Mouse (Mus musculus): ENCODE measurements around the gene Eif3j1.
A peak's percentile ranks its signal among the peaks of the same experiment; 100 is the strongest.
"Not testable (repeated sequence)": the region's sequence is repeated elsewhere in the genome, so short reads cannot be mapped to it uniquely, and the experiment has no call there.

Eif3j1 gene

DNA sequence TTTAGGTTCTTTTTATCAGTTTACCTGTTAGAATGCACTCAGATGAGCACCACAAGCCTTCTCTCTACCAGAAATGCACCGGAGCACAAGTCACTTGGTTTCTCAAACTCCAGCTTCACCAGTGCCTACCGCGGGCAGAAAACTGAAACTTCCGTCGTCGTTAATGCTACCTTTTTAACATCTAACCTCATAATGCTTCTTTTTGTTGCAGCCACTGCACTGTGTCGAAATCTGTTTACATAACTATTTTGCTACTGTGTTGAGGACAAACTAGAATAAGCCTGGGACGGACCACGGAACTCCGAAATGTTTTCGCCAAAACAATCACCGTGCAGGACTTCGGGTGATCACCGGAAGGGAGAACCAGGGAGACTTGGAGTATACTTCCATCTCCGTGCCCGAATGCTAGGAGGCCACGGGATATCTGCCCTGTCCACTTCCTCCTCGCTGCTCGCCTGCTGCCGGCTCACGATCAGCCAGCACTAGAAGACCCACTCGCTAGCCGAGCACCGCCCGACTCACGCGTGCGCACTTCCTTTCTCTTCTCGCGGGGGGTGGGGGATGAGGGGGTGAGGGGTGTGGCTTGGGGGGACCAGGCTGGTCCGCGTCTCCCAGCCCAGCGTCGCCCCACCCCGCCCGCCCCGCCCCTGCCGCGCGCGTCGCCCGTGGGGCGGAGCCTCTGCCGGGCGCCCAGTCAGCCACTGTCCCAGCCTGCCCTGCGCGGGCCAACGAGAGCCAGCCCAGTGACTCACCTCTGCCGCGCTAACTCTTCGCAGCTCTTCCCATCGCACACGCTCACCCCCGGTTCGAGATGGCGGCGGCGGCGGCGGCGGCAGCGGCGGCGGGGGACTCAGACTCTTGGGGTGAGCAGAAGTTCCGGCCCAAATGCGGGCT lies at the start of gene Eif3j1:
Gene Eif3j1, plus strand, starts transcription at position 685 of the 894 bp plus-strand sequence.
- DNase-seq: peak; percentile 95

DNA sequence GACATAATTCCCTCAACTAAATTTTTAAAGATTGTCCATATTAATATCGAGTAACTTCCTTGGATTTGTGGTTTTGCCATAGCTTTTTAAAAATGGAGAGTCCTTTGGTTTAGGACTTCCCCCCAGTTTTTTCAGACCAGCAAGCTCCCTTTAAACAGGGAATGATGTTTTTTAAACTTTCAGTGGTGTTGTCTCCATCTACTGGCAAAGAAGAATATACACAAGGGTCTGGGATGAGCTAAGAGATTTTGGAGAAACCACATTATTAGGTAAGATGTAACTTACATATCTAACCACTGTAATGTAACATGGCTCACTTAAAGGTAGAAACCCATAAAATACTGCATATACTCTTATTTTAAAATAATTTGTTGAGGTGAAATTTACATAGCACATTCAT lies 32.6 kb upstream of the Eif3j1 start:
- peak; percentile 18 for DNase-seq

DNA sequence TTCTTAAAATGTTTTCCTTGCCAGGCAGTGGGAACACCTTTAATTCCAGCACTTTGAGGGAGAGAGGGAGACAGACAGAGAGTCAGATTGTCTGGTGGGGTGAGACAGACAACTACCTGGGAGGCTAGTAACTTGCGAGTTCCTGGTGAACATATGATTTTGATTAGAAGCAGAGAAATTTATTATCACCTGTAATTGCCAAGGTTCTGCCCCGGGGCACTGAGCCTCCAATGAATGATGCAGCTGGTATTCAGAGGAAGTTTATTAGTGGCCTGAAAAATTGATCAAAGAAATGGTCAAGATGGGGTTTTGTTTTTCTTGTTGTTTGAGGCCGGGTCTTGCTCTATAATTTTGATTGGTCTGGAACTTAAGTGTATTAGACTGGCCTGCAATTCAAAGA lies 19.5 kb upstream of the Eif3j1 start:
- DNase-seq: no peak

DNA sequence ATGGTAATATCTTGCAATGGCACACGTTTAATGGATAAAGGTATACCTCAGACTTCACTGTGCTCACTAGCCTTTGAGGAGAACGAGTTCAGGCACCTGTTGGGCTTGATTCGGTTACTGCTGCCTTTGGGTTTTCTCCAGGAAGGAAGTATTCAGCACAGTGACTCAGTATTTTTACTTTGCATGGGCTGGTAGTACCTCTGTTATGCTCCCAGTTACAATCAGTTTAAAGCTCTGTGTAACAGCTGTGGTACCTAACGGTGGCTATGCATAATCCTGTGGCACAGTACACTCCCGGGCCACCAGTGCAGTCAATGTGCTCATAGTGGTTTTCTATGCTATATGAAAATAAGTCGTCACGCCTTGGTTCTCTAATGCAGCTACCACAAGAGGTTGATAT lies 16.9 kb upstream of the Eif3j1 start:
- DNase-seq: no peak

DNA sequence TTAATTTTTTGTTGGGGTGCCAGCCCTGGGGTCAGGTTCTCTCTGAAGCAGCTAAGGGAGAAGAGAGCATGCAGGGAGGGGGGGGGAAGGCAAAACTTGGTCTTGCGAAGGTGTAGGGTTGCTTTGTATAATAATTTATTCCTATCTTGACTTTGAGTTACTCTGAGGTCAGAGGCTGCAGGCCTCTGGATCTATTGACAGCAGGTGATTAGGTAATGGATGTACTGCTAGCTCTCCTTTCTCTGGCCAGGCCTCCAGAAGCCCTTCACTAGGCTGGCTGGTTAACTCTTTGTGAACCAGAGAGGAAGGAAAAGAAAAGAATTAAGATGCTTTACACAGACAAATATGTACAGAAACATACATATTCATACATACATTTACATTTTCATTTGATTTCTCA lies 9.6 kb upstream of the Eif3j1 start:
- no peak for DNase-seq

DNA sequence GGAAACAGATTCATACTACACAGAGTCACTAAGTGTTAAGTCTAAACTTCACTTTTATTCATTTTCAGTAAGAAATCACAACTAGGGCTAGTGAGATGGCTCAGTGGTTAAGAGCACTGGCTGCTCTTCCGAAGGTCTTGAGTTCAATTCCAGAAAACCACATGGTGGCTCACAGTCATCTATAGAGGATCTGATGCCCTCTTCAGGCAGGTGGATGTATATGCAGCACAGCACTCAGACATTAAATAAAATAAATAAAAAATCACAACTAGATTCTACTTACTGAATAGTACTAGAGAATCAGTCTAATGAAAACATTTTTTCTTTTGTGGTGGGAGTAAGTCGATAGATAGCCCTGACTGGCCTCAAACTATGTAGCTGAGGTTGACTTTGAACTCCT lies 6.1 kb upstream of the Eif3j1 start:
- peak; percentile 26 for DNase-seq

- DNase-seq: not testable (repeated sequence)
Observed at GRCm38 (mm10) chr2:122027091-122027490, 1.3 kb upstream of the Eif3j1 start.

DNA sequence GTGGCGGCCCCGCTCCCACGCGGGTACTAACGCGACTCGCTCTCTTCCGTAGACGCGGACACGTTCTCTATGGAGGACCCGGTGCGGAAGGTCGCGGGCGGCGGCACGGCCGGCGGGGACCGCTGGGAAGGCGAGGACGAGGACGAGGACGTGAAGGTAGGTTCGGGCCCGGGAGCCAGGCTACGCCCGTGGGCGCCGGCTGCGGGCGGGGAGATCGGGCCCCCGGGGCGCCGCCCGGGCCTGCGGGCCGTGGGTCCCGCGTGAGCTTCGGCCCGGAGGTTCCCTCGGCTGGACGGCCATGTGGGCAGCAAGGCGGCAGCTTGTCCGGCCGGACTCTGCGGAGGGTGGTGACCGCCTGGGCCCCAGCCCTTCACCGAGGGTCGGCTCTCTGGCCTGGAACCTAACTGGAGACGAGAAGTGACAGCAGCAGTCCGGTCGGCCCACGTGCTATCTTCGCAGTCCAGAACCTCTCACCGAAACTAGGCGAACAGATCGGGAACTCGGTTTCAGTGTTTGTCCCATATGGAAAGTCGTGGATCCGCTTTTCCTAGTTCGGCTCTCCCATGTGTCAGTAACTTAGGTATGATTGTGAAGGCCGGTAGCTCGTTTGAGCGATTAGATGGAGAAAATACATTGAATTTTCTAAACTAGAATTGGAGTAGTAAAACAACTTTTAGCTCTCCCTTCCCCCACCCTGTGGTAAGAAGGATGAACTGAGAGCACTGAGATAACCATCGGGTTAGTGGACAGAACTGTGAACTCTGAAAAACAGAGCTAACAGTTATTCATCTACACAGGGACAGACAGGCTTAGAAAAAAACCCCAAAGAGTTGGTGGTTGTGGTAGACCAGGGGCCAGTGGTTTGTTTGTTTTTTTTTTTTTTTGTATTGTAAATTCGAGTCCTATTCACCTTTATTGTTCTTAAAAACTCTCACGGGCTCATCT lies 682 bp downstream of the Eif3j1 start:
- DNase-seq: peak; percentile 51

DNA sequence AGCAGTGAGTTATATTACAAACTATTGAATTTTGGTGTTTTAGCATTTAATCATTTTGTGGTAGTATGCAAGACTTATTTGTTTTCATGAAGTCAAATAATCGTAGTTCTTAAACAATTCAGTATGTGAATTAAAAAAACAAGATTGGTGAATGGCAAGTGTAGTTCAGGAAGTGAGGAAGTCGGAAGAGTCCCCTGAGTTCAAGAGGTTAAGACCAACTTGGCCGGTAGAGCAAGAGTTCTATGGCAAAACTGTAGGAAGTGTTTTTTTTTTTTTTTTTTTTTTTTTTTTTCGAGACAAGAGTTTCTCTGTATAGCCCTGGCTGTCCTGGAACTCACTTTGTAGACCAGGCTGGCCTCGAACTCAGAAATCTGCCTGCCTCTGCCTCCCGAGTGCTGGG lies 3.6 kb downstream of the Eif3j1 start:
- DNase-seq: no peak

- DNase-seq: no peak
Observed at GRCm38 (mm10) chr2:122036064-122036463, 7.7 kb downstream of the Eif3j1 start.

DNA sequence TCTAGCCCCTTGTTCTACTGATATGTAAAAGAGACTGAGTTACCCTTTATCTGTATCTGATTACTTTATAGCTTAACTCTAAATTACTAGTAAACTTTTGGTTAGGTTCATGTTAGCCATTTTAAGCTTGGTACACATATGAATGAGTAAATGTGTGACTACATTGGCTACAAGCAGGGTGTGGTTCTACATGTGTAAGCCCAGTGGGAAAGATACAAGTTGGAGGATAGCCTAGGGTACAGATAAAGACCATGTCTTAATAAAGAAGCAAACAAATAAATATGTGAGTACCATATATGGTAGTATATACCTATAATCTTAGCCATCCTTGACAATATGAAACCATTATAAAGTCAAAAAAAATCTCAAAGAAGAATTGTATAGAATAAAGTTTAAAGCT lies 15.6 kb downstream of the Eif3j1 start:
- DNase-seq: no peak

- no peak for DNase-seq
Observed at GRCm38 (mm10) chr2:122059365-122060115, 31.2 kb downstream of the Eif3j1 start.

- DNase-seq: peak; percentile 36
Observed at GRCm38 (mm10) chr2:122065200-122065969, 37.0 kb downstream of the Eif3j1 start.

DNA sequence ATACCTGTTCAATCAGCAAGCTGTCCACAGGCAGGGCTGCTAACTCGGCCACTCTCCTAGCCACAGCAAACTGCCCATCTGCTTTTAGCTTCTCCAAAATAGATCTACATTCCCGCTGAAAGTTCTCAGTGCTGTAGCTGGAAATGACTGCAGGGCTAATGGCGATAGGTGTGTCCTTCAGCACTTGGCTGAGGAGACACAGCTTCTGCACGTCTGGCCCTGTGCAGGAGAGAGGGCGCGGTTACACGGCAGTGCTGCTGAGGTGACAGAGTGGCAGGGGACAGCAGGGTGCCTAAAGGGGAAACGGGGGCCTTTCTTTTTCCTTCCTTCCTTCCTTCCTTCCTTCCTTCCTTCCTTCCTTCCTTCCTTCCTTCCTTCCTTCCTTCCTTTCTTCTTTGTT lies 37.9 kb downstream of the Eif3j1 start:
- DNase-seq: no peak

GRCm38 (mm10) chr2:122069144-122069912 lies 41.0 kb downstream of the Eif3j1 start:
- no peak for DNase-seq

DNA sequence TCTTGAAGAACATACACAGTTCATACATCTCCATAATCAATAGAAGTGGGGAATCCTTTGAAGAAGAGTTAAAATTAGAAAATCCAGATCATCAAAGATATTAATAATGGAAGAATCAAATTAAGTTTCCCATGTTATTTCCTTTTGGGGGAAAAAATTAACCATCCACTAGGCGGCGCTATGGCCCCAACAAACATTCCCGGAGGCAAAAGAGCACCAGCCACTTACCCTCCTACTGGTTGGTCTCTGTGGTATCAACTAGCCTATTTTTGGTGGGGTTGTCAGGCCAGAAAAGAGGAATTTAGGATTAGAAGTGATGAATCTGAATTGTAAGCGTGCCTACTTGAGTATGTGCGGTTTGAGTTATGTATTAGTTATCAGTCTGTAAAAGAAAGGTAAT lies 41.6 kb downstream of the Eif3j1 start:
- DNase-seq: peak; percentile 71

DNA sequence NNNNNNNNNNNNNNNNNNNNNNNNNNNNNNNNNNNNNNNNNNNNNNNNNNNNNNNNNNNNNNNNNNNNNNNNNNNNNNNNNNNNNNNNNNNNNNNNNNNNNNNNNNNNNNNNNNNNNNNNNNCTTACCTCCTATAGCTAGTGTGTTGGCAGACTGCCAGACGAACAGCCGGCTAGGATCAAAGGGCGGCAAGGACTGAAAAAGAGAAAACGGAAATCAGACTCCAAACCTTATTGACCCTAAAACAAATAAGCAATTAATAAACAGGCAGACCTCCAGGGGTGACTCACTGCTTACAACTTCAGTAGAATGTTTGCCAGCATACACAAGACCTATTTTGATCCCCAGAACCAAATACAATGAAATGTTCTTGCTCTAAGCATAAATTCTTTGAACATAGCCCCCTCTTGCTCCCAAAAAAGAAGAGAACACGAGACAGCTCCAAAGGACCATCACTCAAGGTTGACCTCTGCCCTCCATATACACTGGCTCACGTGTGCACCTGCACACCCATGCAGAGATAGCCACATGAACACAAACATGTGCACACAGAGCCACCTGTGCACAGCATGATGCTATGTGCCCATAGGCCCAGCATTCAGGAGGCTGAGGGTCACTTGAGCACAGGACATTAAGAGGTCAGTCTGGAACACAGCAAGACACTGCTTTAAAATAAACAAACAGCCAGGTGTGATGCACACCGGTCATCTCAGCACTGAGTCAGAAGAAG lies 53.5 kb downstream of the Eif3j1 start:
- peak; percentile 20 for DNase-seq

DNA sequence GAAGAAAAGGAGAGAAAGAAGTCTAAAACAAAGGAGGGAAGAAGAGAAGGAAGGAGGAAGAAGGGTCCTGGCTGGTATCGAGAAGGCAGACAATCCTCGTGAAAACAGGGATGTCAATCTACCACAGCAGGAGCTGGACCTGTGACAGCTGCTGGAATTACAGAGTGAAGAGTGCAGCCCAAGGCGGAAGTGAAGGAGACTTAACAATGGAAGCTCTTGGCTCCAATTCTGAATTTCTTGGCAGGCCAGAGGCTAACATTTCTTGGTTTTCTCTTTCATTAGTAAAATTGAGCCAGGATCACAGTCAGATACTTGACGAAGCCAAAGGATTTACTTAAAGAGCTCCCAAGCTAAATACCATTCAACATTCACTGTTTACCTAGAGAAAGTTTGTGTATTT lies 58.1 kb downstream of the Eif3j1 start:
- no peak for DNase-seq

GRCm38 (mm10) chr2:122093844-122094243 lies 65.5 kb downstream of the Eif3j1 start:
- no peak for DNase-seq

GRCm38 (mm10) chr2:122097686-122098085 lies 69.3 kb downstream of the Eif3j1 start:
- not testable (repeated sequence) for DNase-seq

DNA sequence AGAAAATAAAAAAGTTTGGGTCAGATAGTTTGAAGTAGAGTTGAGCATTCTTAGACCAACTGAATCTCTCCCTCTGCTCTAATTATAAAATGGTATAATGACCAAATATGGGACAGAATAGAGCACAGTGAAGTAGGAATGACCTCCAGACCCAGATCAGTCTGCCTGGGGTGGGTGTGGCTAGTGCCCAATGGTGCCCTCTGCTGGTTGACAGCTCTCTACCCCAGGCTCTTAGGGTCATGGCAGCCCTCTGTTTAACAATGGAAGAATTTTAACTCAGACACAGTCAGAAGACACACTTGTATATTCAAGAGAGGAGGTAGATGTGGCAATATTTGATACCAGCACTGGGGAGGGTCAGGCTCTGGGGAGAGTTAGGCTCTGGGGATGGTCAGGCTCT lies 73.7 kb downstream of the Eif3j1 start:
- no peak for DNase-seq

All from embryo, embryonic 11 days (tissue).